Mouse (Mus musculus) ES-E14 (cell line): Measurements from ENCODE around the gene Nrxn3. TPM values are rescaled to one million over a fixed set of nuclear protein-coding genes. Genes with fewer than 3 reads are reported as not detected.

Experiments
- DNase-seq: peaks from one replicate; pipeline ENCODE4 v3.0.0-alpha.2; 2013; ENCODE audit warnings: low read depth, low spot score
- H3K27ac ChIP-seq: 2 replicates; pipeline ENCODE4 v1.5.1; 2012; ENCODE audit warnings: low read depth, mild to moderate bottlenecking, low read length, moderate library complexity, mixed read lengths; ENCODE audit not compliant: poor library complexity, insufficient read depth, severe bottlenecking
- H3K36me3 ChIP-seq: 2 replicates; pipeline ENCODE4 v1.6.1; 2012; ENCODE audit warnings: mild to moderate bottlenecking, low read length, moderate library complexity, mixed read lengths; ENCODE audit not compliant: control insufficient read depth, poor library complexity, insufficient read depth, severe bottlenecking
- H3K4me1 ChIP-seq, 2 experiments: fragments of 150-350 bp in 1 of 2; sonication (generic) in 1 of 2; 2 replicates each; pipeline ENCODE4 v1.6.1; 2012; ENCODE audit warnings: low read length in 2 of 2, mild to moderate bottlenecking in 1 of 2, mixed read lengths in 1 of 2; ENCODE audit not compliant: control insufficient read depth in 2 of 2, insufficient read depth in 2 of 2, poor library complexity in 1 of 2
- H3K4me3 ChIP-seq, 2 experiments: fragments of 150-350 bp in 1 of 2; sonication (generic) in 1 of 2; 2 replicates each; pipeline ENCODE4 v1.5.1; 2012; ENCODE audit warnings: low read length in 2 of 2, low read depth in 1 of 2, mild to moderate bottlenecking in 1 of 2, mixed read lengths in 1 of 2; ENCODE audit not compliant: insufficient read depth in 1 of 2, poor library complexity in 1 of 2, severe bottlenecking in 1 of 2
- H3K9ac ChIP-seq: 2 replicates; pipeline ENCODE4 v1.6.1; 2012; ENCODE audit warnings: low read depth, mild to moderate bottlenecking, low read length, mixed read lengths; ENCODE audit not compliant: poor library complexity, insufficient read depth, severe bottlenecking
- H3K9me3 ChIP-seq: fragments of 150-350 bp; sonication (generic); 2 replicates; pipeline ENCODE4 v1.6.1; 2012; ENCODE audit warnings: low read depth, mild to moderate bottlenecking, low read length; ENCODE audit not compliant: control insufficient read depth, insufficient read depth
- CHD2 ChIP-seq: IDR thresholded peaks from 2 replicates; pipeline ENCODE4 v1.6.1; 2014; ENCODE audit warnings: mild to moderate bottlenecking, low read depth, low read length, inconsistent platforms
- HCFC1 ChIP-seq: IDR thresholded peaks from 2 replicates; pipeline ENCODE4 v1.6.1; 2012; ENCODE audit warnings: low read length, inconsistent platforms, borderline replicate concordance; ENCODE audit not compliant: insufficient read depth
- MAFK ChIP-seq: IDR thresholded peaks from 2 replicates; pipeline ENCODE4 v1.6.1; 2014; ENCODE audit warnings: mild to moderate bottlenecking, low read depth, low read length, inconsistent platforms; ENCODE audit not compliant: insufficient read depth
- ZC3H11A ChIP-seq: IDR thresholded peaks from 2 replicates; pipeline ENCODE4 v1.6.1; 2012; ENCODE audit warnings: low read depth, mild to moderate bottlenecking, inconsistent platforms, low read length, borderline replicate concordance
- ZNF384 ChIP-seq: IDR thresholded peaks from 2 replicates; pipeline ENCODE4 v1.6.1; 2012; ENCODE audit warnings: low read depth, low read length, inconsistent platforms
- in situ Hi-C, 2 experiments: fragments of 600-800 bp; cut with MboI; formaldehyde crosslinking; loops; one replicate each; pipeline ENCODE4 v1.15.1; 2025; ENCODE audit warnings: low sequenced_read_pairs in 2 of 2, inconsistent platforms in 1 of 2; ENCODE audit not compliant: unreplicated experiment in 2 of 2
- total RNA-seq: library from RNA; depleted of rRNA; stranded (reverse); fragments of 300-350 nt; gene quantifications from 2 replicates; pipeline ENCODE4 v1.2.3, GENCODE M21; 2012

Nrxn3 gene
- total RNA-seq, 1 experiment: 0.13 TPM

DNA sequence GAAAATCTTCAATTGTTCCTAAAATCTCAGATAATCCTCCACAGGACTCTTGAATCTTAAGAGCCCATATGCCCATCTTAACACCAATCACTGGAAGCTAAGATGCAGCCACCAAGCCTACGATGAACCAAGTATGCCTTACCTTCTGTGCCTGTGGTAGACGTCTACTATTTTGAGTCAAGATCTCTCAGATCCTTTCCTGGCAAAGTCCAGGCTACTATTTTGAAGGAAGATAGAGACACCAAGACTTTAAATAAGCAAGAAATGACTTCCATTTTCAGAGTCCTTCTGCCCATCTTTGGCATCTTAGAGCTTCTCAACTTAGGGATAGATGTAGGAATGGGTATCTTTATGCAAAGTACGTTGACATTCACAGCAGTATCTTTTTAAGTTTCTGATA lies 561.7 kb downstream of the Nrxn3 start:
- Histone ChIP-seq H3K4me1 (no peaks in the 10 kb centered on the region), H3K9ac (no peak overlapping the region), H3K27ac (no peak overlapping the region), H3K36me3 (no peaks in the 10 kb centered on the region), H3K4me3 (no peak overlapping the region), H3K9me3 (no peaks in the 10 kb centered on the region)
- TF ChIP-seq ZNF384 (no peak), CHD2 (no peak), HCFC1 (no peak), ZC3H11A (no peak), MAFK (no peak)
- no peak for DNase-seq
- in situ Hi-C loops: no loop called here

DNA sequence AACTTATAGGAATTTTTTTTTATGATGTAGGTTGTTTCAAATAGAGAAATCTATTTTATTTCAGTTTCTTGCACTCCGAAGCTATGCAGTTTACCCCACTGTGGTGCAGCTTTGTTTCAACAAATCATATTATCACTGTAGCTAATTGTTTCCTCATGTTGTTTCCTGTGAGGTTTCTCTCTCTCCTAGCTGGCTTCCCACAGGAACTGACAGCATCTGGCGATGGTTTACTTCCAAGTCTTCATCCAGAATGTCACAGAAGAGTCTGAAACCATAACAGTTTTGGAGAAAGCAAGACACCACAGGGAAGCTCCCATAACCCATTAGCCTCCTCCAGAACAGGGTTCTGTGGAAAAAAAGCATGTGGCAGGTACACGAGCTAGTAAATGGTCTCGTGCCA lies 564.4 kb downstream of the Nrxn3 start:
- no peaks in the 10 kb centered on the region for H3K36me3 ChIP-seq
- no peaks in the 10 kb centered on the region for H3K9me3 ChIP-seq
- no peaks in the 10 kb centered on the region; a peak in 1 of 4 replicates for H3K4me1 ChIP-seq
- DNase-seq: no peak
- H3K27ac ChIP-seq: no peak overlapping the region
- H3K4me3 ChIP-seq: no peak overlapping the region
- H3K9ac ChIP-seq: no peak overlapping the region
- in situ Hi-C loops: no loop called here
- no peak for TF ChIP-seq ZC3H11A
- TF ChIP-seq ZNF384: no peak
- TF ChIP-seq CHD2: no peak
- no peak for TF ChIP-seq MAFK
- TF ChIP-seq HCFC1: no peak

DNA sequence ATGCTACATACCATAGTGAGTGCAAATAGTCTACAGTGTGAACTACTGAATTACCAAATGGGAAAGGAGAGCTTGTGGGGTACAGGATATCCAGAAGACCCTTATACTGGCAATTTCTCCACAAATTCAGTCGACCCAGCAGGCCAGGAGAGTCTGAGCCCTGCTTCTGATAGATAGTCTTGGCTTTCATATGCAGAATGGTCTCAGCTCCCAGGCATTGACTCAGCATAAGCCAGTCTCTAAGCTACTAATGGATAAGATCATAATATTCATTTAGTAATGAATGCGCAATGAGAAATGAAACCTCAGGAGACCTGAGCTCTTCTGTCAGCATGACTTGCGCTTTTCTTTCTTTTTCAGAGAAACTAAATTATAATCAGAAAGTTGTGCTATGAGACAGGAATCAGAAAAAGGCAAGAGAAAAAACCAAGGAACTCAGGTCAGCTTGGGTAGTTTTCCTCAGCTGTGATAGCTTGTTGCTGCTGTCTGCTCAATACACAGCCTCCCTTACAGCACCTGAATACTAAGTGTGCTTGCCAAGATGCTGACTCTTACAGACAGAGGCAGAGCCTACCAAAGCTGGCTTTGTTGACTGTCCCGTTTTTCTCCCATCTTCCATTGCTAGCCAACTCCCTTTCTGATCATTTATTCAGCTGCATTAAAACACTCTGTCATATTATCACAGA lies 567.1 kb downstream of the Nrxn3 start:
- DNase-seq: no peak
- in situ Hi-C loops: no loop called here
- H3K4me3 ChIP-seq: no peak overlapping the region
- H3K4me1 ChIP-seq: no peaks in the 10 kb centered on the region; a peak in 1 of 4 replicates
- no peak for TF ChIP-seq ZNF384
- TF ChIP-seq HCFC1: no peak
- TF ChIP-seq ZC3H11A: no peak
- TF ChIP-seq CHD2: no peak
- TF ChIP-seq MAFK: no peak
- H3K27ac ChIP-seq: no peak overlapping the region
- no peaks in the 10 kb centered on the region for H3K36me3 ChIP-seq
- H3K9ac ChIP-seq: no peak overlapping the region
- no peaks in the 10 kb centered on the region for H3K9me3 ChIP-seq

DNA sequence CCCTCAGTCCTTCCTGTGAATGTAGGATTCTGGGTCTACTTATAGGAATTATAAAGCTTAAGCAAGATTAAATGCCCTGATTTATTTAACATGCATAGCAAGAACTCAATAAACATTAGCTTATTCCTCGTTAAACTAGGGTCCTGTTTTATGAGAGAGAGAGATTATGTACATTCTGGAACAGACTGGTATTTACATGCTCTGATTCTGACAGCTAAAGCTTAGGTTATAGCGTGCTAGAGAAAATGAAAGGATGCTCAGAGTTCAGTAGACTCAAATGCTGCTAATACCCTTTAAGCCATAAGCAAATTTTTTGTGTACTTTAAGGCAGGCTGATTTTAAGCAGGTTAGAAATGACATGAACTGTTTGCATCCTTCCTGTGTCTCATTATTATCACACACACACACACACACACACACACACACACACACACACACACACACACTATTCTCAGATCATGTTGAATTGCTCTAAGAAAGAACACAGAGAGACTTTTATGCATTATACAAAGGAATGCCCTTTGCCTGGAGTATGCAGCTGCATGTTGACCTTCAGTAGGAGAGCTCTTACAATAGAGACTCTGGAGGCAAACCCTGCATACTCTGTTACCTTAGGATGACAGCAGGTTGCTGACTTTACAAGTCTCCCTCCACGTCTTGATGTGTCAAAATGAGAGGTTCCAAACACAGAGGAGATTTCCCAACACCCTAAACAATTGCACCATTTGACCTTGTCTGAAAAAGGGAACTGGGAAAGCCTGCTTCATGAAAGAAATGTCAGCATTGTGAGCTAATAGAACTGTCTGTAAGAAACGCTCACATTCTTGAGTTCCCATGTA lies 568.3 kb downstream of the Nrxn3 start:
- no peak overlapping the region for H3K27ac ChIP-seq
- DNase-seq: no peak
- no peak overlapping the region for H3K4me3 ChIP-seq
- TF ChIP-seq HCFC1: no peak
- no peak for TF ChIP-seq ZNF384
- in situ Hi-C loops: no loop called here
- no peaks in the 10 kb centered on the region; a peak in 1 of 4 replicates for H3K4me1 ChIP-seq
- no peaks in the 10 kb centered on the region for H3K9me3 ChIP-seq
- no peak overlapping the region for H3K9ac ChIP-seq
- H3K36me3 ChIP-seq: no peaks in the 10 kb centered on the region
